ENCODE assay signal across 8 mouse cellular contexts in genomic region chr5:129886911-129887636, GRCm38 (mm10). TPM values are rescaled to one million over a fixed set of nuclear protein-coding genes. Genes with fewer than 3 reads are reported as not detected.
DNase-seq lines count a peak whose midpoint lies in the region; ATAC-seq lines count a peak whose summit lies in the region.

TSS of gene Chchd2 (minus strand) at chr5:129887470.

- DNase-seq in adipocyte (ENCODE audit: low spot score) = peak; percentile 99
- DNase-seq in embryo, embryonic 10 days (ENCODE audit: low spot score) = peak; percentile 98
- peak; percentile 80 for DNase-seq in gastrocnemius, postnatal 10 days
- peak; percentile 97 for DNase-seq in induced T-regulatory cell, adult 2 months (ENCODE audit: low read depth)
- peak; percentile 95 to 97 for DNase-seq in left cerebral cortex, adult 9 months (ENCODE audit: low spot score in 2 of 2)
- peak; percentile 84 for DNase-seq in right cerebral cortex, postnatal 14 days
- peak; percentile 91 to 92 for DNase-seq in urinary bladder, postnatal 36 days (ENCODE audit: low spot score in 2 of 2)

- ATAC-seq in megakaryocyte progenitor cell, adult 5-6 weeks (replicated peaks; ENCODE audit: poor library complexity) = peak; percentile 98

RNA-seq across cellular contexts. Expression of gene Chchd2, which starts in this region (rescaled TPM):
- total RNA-seq in gastrocnemius, postnatal 10 days (2021) = 100 to 1,000 TPM; 404 to 489 TPM
- total RNA-seq in megakaryocyte progenitor cell, adult 5-6 weeks (2015) = 404 and 447 TPM in 2 replicates
- 176 and 233 TPM in 2 replicates for total RNA-seq in megakaryocyte progenitor cell, adult 5-6 weeks (2017)

Comparison
In these comparisons a context has a peak if more than half of its experiments do, and no peak if none do; other contexts are left out.
1. Peak in every context shown above with its lines: DNase-seq and ATAC-seq.